Mouse (Mus musculus): ENCODE measurements around the gene March6. TPM values are rescaled to one million over a fixed set of nuclear protein-coding genes. Genes with fewer than 3 reads are reported as not detected.

Gene March6
- 65.8 and 68.0 TPM in 2 replicates for polyA plus RNA-seq (2012; rRNA removed)

DNA sequence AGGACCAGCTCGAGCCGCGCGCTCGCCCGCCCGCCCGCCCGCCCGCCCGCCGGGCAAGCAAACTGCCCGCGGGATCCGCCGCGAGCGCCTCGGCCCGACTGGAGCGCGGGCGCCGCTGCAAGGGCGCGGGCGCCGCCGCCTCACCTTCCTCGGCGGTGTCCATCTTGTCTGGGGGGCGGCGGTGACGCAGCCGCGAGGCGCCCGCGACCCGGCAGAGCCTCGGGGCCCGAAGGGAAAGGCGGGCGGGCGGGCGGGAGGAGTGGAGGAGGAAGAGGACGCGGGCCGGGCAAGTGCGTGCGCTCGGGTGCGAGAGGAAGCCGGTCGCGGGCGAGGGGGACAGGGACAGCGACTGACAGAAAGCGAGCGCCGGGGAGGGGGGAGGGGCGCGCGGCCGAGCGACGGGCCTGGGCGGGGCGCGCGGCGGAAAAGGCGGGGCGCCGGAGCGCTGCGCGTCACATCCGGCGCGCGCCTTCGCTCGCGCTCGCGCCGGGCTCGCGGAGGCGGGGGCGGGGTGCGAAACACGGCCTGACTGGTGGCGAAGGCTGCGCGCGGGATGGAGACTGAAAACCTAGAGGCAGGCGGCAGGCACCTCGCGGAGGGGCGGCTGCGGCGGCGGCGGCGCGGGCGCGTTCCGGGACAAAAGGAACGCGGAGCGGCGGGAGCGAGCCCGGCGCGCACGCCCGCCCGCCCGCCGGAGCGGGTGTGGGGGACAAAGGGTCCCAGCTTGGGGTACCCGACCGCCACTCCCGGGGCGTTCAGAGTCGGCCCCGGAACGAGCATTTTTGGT is at the start of gene March6:
TSS of gene March6 (minus strand) at position 395 of the 787 bp plus-strand sequence.

DNA sequence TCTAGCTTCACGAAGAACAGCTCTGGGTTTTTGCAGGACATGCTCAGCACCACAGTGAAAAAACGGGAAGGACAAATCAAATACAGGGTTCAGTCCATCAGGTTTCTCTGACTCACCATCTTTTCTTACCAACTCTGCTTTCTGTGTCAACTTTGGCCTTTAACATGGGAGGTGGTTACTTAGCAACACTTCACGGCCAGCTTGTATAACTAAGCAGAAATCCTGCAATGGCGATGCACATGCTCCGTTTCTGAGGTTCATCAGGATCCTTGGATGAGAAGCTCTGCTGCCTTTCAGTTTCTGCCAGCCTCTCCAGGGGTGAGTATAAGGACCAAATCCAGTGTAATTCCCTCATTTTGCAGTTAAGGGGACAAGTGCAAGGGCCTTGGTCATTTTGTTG is 34.3 kb upstream of the March6 start, which contains the start of gene Cmbl:
TSS of gene Cmbl (plus strand) at position 206 of the 400 bp plus-strand sequence.

DNA sequence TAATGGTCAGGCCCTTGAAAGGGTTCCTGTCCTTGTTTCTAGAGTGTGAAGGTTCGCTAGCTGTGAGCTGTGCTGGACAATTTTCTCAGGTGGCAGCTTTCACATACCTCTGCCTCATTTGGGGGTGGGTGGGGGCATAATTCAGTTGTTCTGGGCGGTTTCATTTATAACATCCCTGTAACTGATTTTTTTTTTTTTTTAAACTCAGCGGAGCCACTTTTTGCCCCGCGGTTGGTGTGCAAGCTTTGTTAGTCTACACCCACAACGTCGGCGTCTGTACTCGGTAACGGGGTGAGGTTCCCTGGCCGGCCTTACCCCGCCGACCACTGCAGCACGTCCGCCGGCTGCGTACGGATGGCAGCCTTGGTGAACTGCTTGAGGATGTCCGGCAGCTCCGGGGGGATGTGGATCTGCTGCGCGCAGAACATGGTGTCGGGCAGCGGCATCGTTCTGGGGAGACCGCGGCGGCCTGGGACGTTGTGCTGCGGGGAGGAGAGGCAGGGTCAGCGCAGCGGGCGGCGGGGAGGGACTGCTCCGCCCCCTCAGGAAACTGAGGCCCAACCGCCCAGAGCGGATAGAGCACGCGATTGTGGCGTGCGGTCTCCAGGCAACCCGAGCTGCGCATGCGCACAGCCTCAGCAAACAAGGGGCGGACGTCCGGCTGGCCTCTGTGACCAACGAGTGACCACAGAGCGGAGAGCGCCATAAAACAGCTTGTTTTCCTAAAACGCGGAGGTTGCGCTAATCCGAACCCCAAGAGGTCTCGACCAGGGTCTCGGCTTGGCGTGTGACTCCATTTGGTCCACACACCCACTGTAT is 77.5 kb downstream of the March6 start, which contains the start of gene Ropn1l:
TSS of gene Ropn1l (minus strand) at position 640 of the 819 bp plus-strand sequence.

Other genes starting within 250 kb of the March6 start
- gene Ankrd33b, start 163.3 kb downstream of the March6 start, polyA plus RNA-seq (2012; rRNA removed) = 0.49 and 0.85 TPM in 2 replicates
- 0.79 and 1.2 TPM in 2 replicates for gene Ropn1l, start 77.3 kb downstream of the March6 start, polyA plus RNA-seq (2012; rRNA removed)
- 5.9 and 6.7 TPM in 2 replicates for gene Cmbl, start 34.3 kb upstream of the March6 start, polyA plus RNA-seq (2012; rRNA removed)
- gene Cct5, start 70.8 kb upstream of the March6 start, polyA plus RNA-seq (2012; rRNA removed) = 371 and 419 TPM in 2 replicates
- 15.0 and 15.5 TPM in 2 replicates for gene Fam173b, start 70.8 kb upstream of the March6 start, polyA plus RNA-seq (2012; rRNA removed)

Data from central nervous system, embryonic 14 days (tissue).